Mouse (Mus musculus): ENCODE measurements around the gene Sarm1. TPM values are rescaled to one million over a fixed set of nuclear protein-coding genes. Genes with fewer than 3 reads are reported as not detected.

Gene Sarm1
- polyA plus RNA-seq, 1 experiment from 2014 or later, result 0.12 TPM

DNA sequence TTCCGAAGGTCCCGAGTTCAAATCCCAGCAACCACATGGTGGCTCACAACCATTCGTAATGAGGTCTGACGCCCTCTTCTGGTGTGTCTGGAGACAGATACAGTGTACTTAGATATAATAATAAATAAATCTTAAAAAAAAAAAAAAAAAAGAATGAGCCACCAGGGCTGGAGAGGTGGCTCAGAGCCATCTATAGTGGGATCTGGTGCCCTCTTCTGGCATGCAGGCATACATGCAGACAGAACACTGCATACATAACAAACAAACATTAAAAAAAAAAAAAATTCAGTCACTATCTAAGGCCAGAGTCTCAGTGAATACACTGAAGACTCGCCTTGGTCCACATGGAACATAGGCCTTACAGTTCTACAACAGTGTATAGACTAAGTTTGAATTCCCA, 11.6 kb upstream of the Sarm1 start:
- ATAC-seq (ENCODE audit: extremely low read depth, insufficient number of reproducible peaks, low FRiP score, low TSS enrichment), result no peak
- Histone ChIP-seq H3K27me3 (replicated peaks) (no peaks in the 10 kb centered on the region), H3K4me1 (peaks cover 22% of the 10 kb centered on the region), H3K9ac (no peak overlapping the region), H3K27ac (replicated peaks) (no peak overlapping the region), H3K36me3 (peaks cover 53% of the 10 kb centered on the region), H3K4me3 (no peak overlapping the region), H3K9me3 (no peaks in the 10 kb centered on the region), H3K4me2 (no peak overlapping the region)
- WGBS, result 66% methylated on average over 5 of the region's 5 CpGs

DNA sequence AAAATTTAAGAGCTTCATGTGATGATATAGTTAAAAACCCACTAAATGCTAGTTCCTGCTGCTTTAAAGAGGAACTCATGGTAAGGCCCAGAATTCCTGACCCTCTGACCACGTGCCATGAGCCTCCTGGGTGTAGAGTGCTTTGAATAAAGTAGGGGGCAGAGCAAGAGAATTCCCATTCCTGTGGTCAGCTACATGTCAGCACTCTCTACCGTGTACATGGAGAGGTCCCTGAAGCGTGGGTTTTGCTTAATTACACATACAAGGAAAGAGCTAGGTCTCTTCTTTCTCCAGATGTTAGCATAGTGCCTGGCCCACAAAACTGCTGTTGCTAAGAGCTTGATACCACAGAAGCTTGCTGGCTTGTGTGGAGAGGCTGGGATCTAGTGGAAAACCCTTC, 7.9 kb upstream of the Sarm1 start:
- Histone ChIP-seq H3K4me3 (no peak overlapping the region), H3K4me1 (no peaks in the 10 kb centered on the region), H3K27me3 (replicated peaks) (peaks cover 27% of the 10 kb centered on the region), H3K9me3 (no peaks in the 10 kb centered on the region), H3K9ac (no peak overlapping the region), H3K4me2 (no peak overlapping the region), H3K27ac (replicated peaks) (no peak overlapping the region), H3K36me3 (peaks cover 47% of the 10 kb centered on the region)
- ATAC-seq (ENCODE audit: extremely low read depth, insufficient number of reproducible peaks, low FRiP score, low TSS enrichment), result no peak
- WGBS, result 75% methylated on average over 3 of the region's 3 CpGs

DNA sequence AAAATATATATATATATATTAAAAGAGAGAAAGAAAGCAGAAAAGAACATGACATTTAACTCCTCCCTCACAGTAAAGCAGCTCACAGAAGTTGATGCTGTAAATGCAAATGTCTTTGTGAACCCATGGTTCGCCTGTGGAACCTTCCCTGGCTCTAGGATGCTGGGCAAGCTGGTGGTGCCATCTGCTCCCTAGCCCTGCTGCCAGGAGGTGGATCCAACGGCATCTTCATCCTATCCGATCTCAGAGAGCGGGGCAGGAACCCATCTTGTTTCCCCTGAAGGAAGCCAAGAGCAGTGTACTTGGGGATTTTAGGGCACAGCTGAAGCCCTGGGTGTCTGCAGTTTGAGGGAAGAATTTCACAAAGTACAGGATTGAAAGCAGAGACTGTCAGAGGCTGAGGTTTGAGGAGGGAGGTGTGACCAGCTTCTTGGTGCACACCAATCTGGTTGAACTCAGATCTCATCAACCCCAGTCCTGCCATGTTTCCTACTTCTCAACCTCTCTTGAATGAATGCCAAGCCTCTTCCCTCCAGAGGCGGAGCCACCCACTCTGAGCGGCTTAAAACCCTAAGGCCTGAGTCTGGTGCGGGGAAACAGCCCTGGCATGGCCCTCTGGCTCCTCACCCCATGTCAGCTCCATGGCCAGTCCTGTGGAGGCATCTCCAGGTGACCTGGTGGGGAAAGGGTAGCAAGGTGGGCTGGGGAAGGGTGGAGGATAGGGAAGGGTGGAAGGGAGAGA, 5.5 kb upstream of the Sarm1 start, which contains the start of gene Sebox:
Gene Sebox, plus strand, starts transcription at position 539 of the 742 bp plus-strand sequence.
- H3K27me3 ChIP-seq (replicated peaks), result peaks cover 51% of the 10 kb centered on the region
- peaks cover 26% of the 10 kb centered on the region for H3K36me3 ChIP-seq
- no peak for ATAC-seq (ENCODE audit: extremely low read depth, insufficient number of reproducible peaks, low FRiP score, low TSS enrichment)
- no peaks in the 10 kb centered on the region for H3K9me3 ChIP-seq
- peaks cover under 1% of the 10 kb centered on the region for H3K4me1 ChIP-seq
- no peak within 1 kb of the TSS for H3K9ac ChIP-seq
- no peak within 1 kb of the TSS for H3K4me3 ChIP-seq
- no peak within 1 kb of the TSS for H3K4me2 ChIP-seq
- no peak within 1 kb of the TSS for H3K27ac ChIP-seq (replicated peaks)
- 59% methylated on average over 7 of the region's 7 CpGs for WGBS

DNA sequence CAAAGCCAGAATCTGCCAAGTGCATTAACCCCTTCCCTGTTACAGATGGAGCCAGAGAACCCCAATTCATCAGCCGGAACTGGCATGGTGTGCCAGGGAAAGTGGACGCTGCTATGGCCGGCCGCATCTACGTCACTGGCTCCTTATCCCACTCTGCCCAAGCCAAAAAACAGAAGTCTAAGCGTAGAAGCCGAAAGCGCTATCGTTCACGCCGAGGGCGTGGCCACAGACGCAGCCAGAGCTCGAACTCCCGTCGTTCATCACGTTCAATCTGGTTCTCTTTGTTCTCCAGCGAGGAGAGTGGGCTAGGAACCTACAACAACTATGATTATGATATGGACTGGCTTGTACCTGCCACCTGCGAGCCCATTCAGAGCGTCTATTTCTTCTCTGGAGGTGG, 4.0 kb upstream of the Sarm1 start:
- Histone ChIP-seq H3K4me1 (peaks cover 15% of the 10 kb centered on the region), H3K9me3 (no peaks in the 10 kb centered on the region), H3K4me3 (no peak overlapping the region), H3K4me2 (no peak overlapping the region), H3K27me3 (replicated peaks) (peaks cover 66% of the 10 kb centered on the region), H3K36me3 (peaks cover 10% of the 10 kb centered on the region), H3K9ac (no peak overlapping the region), H3K27ac (replicated peaks) (no peak overlapping the region)
- 75% methylated on average over 20 of the region's 20 CpGs for WGBS
- ATAC-seq (ENCODE audit: extremely low read depth, insufficient number of reproducible peaks, low FRiP score, low TSS enrichment), result no peak

DNA sequence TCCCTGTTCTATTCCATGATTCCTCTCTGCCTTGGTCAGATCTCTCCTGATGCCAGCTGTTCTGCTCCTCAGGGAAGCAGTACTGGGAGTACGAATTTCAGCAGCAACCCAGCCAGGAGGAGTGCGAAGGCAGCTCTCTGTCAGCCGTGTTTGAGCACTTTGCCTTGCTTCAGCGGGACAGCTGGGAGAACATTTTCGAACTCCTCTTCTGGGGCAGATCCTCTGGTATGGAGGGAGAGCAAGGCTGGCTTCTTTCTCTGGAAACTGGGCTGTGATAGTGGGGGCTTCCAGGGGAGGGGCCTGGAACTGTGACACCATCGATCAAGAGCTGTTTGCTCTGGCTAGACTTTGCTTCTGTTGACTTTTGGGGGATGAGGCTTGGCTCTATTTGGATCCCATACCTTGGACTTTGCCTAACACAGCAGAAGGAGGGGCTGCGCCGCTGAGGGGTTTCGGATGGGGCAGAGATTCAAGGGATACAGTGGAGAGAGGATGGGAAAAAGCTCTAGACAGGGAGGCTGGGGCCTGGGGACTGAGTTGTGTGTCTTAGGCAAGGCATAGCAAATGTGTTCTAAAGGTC, 3.2 kb upstream of the Sarm1 start:
- no peak for ATAC-seq (ENCODE audit: extremely low read depth, insufficient number of reproducible peaks, low FRiP score, low TSS enrichment)
- peaks cover 2% of the 10 kb centered on the region; the same call in 1 of the 2 replicates for H3K36me3 ChIP-seq
- H3K4me3 ChIP-seq, result no peak overlapping the region
- no peak overlapping the region for H3K27ac ChIP-seq (replicated peaks)
- H3K4me2 ChIP-seq, result no peak overlapping the region
- 63% methylated on average over 9 of the region's 9 CpGs for WGBS
- no peaks in the 10 kb centered on the region for H3K9me3 ChIP-seq
- H3K9ac ChIP-seq, result no peak overlapping the region
- peaks cover 15% of the 10 kb centered on the region for H3K4me1 ChIP-seq
- H3K27me3 ChIP-seq (replicated peaks), result peaks cover 74% of the 10 kb centered on the region

DNA sequence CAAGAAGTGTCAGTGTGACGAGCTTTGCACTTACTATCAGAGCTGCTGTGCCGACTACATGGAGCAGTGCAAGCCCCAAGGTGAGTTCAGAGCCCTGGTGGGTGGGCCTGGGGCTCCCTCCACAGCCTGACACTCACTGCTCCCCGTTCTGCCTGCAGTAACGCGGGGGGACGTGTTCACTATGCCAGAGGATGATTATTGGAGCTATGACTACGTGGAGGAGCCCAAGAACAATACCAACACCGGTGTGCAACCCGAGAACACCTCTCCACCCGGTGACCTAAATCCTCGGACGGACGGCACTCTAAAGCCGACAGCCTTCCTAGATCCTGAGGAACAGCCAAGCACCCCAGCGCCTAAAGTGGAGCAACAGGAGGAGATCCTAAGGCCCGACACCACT, 2.0 kb upstream of the Sarm1 start:
- Histone ChIP-seq H3K4me1 (peaks cover 15% of the 10 kb centered on the region), H3K9ac (no peak overlapping the region), H3K4me3 (no peak overlapping the region), H3K36me3 (no peaks in the 10 kb centered on the region), H3K27ac (replicated peaks) (no peak overlapping the region), H3K9me3 (no peaks in the 10 kb centered on the region), H3K27me3 (replicated peaks) (peaks cover 86% of the 10 kb centered on the region), H3K4me2 (no peak overlapping the region)
- WGBS, result 39% methylated on average over 16 of the region's 16 CpGs
- ATAC-seq (ENCODE audit: extremely low read depth, insufficient number of reproducible peaks, low FRiP score, low TSS enrichment), result no peak

DNA sequence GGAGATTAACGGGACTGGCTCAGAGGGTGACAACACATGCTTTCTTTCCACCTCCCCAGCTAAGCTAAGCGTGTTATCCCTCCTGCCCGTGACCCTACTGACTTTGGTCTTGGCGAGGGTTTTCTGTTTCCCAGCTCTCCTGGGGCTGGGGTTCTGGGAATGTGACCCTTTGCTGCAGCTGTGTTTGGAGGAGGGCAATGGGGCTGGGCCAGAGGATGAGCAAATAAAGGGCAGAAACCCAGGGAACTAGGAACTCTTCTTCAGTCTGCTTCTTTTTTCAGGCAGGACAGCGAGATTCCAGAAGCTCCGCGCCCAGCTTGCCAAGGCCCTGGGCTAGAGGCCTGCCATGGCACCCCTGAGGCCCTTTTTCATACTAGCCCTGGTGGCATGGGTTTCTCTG, 1.4 kb upstream of the Sarm1 start, which contains the start of gene Vtn:
Gene Vtn, plus strand, starts transcription at position 88 of the 400 bp plus-strand sequence.
- 59% methylated on average over 7 of the region's 7 CpGs for WGBS
- H3K4me3 ChIP-seq, result peak within 1 kb of the TSS; percentile 58
- H3K4me2 ChIP-seq, result peak within 1 kb of the TSS; percentile 94
- no peaks in the 10 kb centered on the region for H3K9me3 ChIP-seq
- peaks cover 15% of the 10 kb centered on the region for H3K4me1 ChIP-seq
- peaks cover 92% of the 10 kb centered on the region for H3K27me3 ChIP-seq (replicated peaks)
- H3K27ac ChIP-seq (replicated peaks), result no peak within 1 kb of the TSS
- no peak within 1 kb of the TSS for H3K9ac ChIP-seq
- no peak for ATAC-seq (ENCODE audit: extremely low read depth, insufficient number of reproducible peaks, low FRiP score, low TSS enrichment)
- H3K36me3 ChIP-seq, result no peaks in the 10 kb centered on the region

DNA sequence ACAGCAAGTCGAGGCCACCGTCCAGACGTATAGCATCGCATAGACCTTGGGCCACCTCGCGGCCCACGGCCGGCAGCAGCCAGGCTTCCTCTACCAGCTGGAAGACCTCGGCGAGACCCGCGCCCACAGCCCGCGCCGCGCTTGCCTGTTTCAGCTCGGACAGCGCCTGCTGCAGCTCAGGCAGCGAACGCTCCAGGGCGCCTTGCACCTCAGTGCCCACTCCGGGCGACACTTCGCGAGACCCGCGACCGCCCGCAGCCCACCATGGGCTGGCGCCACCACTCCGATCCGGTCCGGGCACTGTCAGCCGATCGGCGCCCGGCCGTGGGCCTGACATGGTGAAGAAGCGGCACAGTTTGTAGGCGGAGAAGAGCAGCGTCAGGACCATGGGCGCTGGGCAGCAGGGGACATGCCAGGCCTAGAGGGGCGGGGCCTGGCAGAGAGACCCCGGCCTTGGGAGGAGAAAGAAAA, 448 bp downstream of the Sarm1 start:
- peak overlapping the region; percentile 66 for H3K9ac ChIP-seq
- H3K4me1 ChIP-seq, result peaks cover 15% of the 10 kb centered on the region
- H3K27ac ChIP-seq (replicated peaks), result no peak overlapping the region
- H3K4me2 ChIP-seq, result peak overlapping the region; percentile 94
- H3K27me3 ChIP-seq (replicated peaks), result peaks cover 96% of the 10 kb centered on the region
- H3K4me3 ChIP-seq, result peak overlapping the region; percentile 58
- H3K36me3 ChIP-seq, result no peaks in the 10 kb centered on the region
- WGBS, result under 1% methylated on average over 44 of the region's 44 CpGs
- H3K9me3 ChIP-seq, result no peaks in the 10 kb centered on the region
- ATAC-seq (ENCODE audit: extremely low read depth, insufficient number of reproducible peaks, low FRiP score, low TSS enrichment), result no peak

DNA sequence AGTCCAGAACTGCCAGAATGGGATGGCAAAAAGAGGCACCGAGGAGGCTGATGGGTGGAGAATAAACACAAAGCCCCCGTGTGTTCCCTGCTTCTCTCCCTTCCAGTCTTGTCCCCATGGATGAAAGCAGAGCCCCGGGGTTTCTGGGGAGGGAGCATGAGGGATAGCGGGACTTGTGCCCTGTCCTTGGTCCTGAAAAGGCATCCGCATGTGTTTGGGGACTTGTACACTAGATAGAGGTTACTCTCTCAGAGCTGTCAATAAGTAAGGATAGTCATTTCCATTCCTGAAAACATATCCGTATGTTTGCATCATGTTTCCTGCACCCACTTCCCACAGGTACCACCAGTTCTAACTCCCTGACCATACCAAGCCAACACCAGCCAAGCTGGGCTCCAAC, 1.6 kb downstream of the Sarm1 start:
- H3K36me3 ChIP-seq, result no peaks in the 10 kb centered on the region
- H3K27me3 ChIP-seq (replicated peaks), result peaks cover 97% of the 10 kb centered on the region
- H3K9ac ChIP-seq, result no peak overlapping the region
- H3K4me3 ChIP-seq, result no peak overlapping the region
- peaks cover 18% of the 10 kb centered on the region for H3K4me1 ChIP-seq
- WGBS, result 5% methylated on average over 6 of the region's 6 CpGs
- no peak overlapping the region for H3K4me2 ChIP-seq
- no peak overlapping the region for H3K27ac ChIP-seq (replicated peaks)
- no peak for ATAC-seq (ENCODE audit: extremely low read depth, insufficient number of reproducible peaks, low FRiP score, low TSS enrichment)
- no peaks in the 10 kb centered on the region for H3K9me3 ChIP-seq

DNA sequence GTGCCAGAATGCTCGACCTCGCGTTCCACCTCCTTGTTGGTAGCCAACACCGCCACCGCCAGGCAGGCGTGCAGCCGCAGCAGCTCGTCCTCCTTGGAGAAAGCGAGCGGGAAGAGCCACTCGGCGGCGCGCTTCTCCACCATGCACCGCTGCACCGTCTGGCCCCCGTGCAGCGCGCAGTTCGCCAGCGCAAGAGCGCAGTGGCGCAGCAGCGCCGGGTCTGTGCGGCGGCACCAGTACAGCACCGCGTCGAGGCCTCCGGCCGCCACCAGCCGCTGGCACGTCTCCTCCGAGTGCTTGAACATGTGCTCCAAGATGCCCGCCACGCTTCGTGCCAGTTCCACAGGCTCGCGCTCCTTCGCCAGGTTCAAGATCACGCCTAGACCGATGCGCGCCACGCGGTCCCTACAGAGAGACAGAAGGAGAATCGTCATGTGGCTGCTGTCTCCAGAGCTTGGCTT, 6.7 kb downstream of the Sarm1 start:
- H3K27ac ChIP-seq (replicated peaks), result no peak overlapping the region
- 6% methylated on average over 48 of the region's 48 CpGs for WGBS
- no peaks in the 10 kb centered on the region for H3K36me3 ChIP-seq
- peak overlapping the region; percentile 61 for H3K4me2 ChIP-seq
- ATAC-seq (ENCODE audit: extremely low read depth, insufficient number of reproducible peaks, low FRiP score, low TSS enrichment), result no peak
- H3K27me3 ChIP-seq (replicated peaks), result peaks cover 97% of the 10 kb centered on the region
- peak overlapping the region; percentile 40 for H3K4me3 ChIP-seq
- H3K4me1 ChIP-seq, result peaks cover 8% of the 10 kb centered on the region; the same call in 1 of the 2 replicates
- no peaks in the 10 kb centered on the region for H3K9me3 ChIP-seq
- no peak overlapping the region for H3K9ac ChIP-seq

DNA sequence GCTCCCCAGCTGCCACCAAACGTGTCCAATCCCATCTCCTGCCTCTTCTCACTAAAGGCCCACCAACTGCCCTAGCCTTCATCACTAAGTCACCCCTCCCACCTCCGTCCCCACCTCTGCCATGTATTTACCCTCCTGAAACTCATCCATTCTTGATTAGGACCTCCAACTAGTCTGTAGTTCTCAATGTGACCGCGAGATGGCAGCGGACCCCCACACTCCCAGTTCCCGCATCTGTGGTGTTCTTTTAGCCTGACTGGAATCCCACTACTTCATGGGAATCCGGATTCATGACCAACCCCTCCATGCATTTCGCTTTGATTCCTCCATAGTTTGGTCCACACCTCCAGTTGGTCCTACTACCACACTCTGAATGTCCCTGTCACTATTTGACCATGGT, 9.4 kb downstream of the Sarm1 start:
- Histone ChIP-seq H3K36me3 (no peaks in the 10 kb centered on the region), H3K4me1 (peaks cover 8% of the 10 kb centered on the region; the same call in 1 of the 2 replicates), H3K9me3 (no peaks in the 10 kb centered on the region), H3K27me3 (replicated peaks) (peaks cover 99% of the 10 kb centered on the region), H3K27ac (replicated peaks) (no peak overlapping the region), H3K4me3 (no peak overlapping the region), H3K4me2 (no peak overlapping the region), H3K9ac (no peak overlapping the region)
- no peak for ATAC-seq (ENCODE audit: extremely low read depth, insufficient number of reproducible peaks, low FRiP score, low TSS enrichment)
- 6% methylated on average over 8 of the region's 8 CpGs for WGBS

Data from heart, embryonic 13.5 days (tissue).